Mouse (Mus musculus): ENCODE results near the gene Stra6. TPM values are rescaled to one million over a fixed set of nuclear protein-coding genes. Genes with fewer than 3 reads are reported as not detected.

Stra6 gene
- polyA plus RNA-seq, 1 experiment = 1.9 TPM

- no peaks in the 10 kb centered on the region for H3K36me3 ChIP-seq (ENCODE audit: control insufficient read depth, insufficient read depth, low read length)
- H3K27me3 ChIP-seq (ENCODE audit: control insufficient read depth, insufficient read depth, low read length) = peaks cover 19% of the 10 kb centered on the region
- no peak for TF ChIP-seq CTCF (IDR thresholded peaks at IDR 0.05; ENCODE audit: extremely low read depth, insufficient read depth, insufficient read length, insufficient replicate concordance)
- TF ChIP-seq POLR2A (IDR thresholded peaks at IDR 0.05; ENCODE audit: low read depth, low read length) = no peak
- H3K27ac ChIP-seq (ENCODE audit: insufficient read depth, low read length) = no peak overlapping the region
- DNase-seq (ENCODE audit: low read depth in 1 of 2, low spot score in 2 of 2) = no peak
- H3K4me1 ChIP-seq (ENCODE audit: control insufficient read depth, insufficient read depth, insufficient read length) = peaks cover 20% of the 10 kb centered on the region
- WGBS = 73% methylated on average over 9 of the region's 9 CpGs
- no peak overlapping the region for H3K4me3 ChIP-seq (ENCODE audit: extremely low read depth, insufficient read depth, insufficient read length)
Measured at GRCm38 (mm10) chr9:58194222-58194621, 130.6 kb downstream of the Stra6 start.

- no peaks in the 10 kb centered on the region for H3K36me3 ChIP-seq (ENCODE audit: control insufficient read depth, insufficient read depth, low read length)
- WGBS = 33% methylated on average over 1 of the region's 1 CpGs
- H3K27me3 ChIP-seq (ENCODE audit: control insufficient read depth, insufficient read depth, low read length) = peaks cover 21% of the 10 kb centered on the region
- no peak for TF ChIP-seq CTCF (IDR thresholded peaks at IDR 0.05; ENCODE audit: extremely low read depth, insufficient read depth, insufficient read length, insufficient replicate concordance)
- no peak for TF ChIP-seq POLR2A (IDR thresholded peaks at IDR 0.05; ENCODE audit: low read depth, low read length)
- peaks cover 22% of the 10 kb centered on the region for H3K4me1 ChIP-seq (ENCODE audit: control insufficient read depth, insufficient read depth, insufficient read length)
- H3K4me3 ChIP-seq (ENCODE audit: extremely low read depth, insufficient read depth, insufficient read length) = no peak overlapping the region
- DNase-seq (ENCODE audit: low read depth in 1 of 2, low spot score in 2 of 2) = no peak
- no peak overlapping the region for H3K27ac ChIP-seq (ENCODE audit: insufficient read depth, low read length)
Measured at GRCm38 (mm10) chr9:58195671-58196070, 132.1 kb downstream of the Stra6 start.

- H3K27me3 ChIP-seq (ENCODE audit: control insufficient read depth, insufficient read depth, low read length) = peaks cover 21% of the 10 kb centered on the region
- H3K27ac ChIP-seq (ENCODE audit: insufficient read depth, low read length) = no peak overlapping the region
- 11% methylated on average over 14 of the region's 14 CpGs for WGBS
- TF ChIP-seq POLR2A (IDR thresholded peaks at IDR 0.05; ENCODE audit: low read depth, low read length) (no peak), CTCF (IDR thresholded peaks at IDR 0.05; ENCODE audit: extremely low read depth, insufficient read depth, insufficient read length, insufficient replicate concordance) (no peak)
- H3K4me3 ChIP-seq (ENCODE audit: extremely low read depth, insufficient read depth, insufficient read length) = no peak overlapping the region
- H3K4me1 ChIP-seq (ENCODE audit: control insufficient read depth, insufficient read depth, insufficient read length) = peaks cover 22% of the 10 kb centered on the region
- H3K36me3 ChIP-seq (ENCODE audit: control insufficient read depth, insufficient read depth, low read length) = no peaks in the 10 kb centered on the region
- DNase-seq (ENCODE audit: low read depth in 1 of 2, low spot score in 2 of 2) = no peak
Measured at GRCm38 (mm10) chr9:58196141-58196540, 132.6 kb downstream of the Stra6 start.

- peaks cover 25% of the 10 kb centered on the region for H3K27me3 ChIP-seq (ENCODE audit: control insufficient read depth, insufficient read depth, low read length)
- H3K4me1 ChIP-seq (ENCODE audit: control insufficient read depth, insufficient read depth, insufficient read length) = peaks cover 22% of the 10 kb centered on the region
- H3K4me3 ChIP-seq (ENCODE audit: extremely low read depth, insufficient read depth, insufficient read length) = no peak overlapping the region
- TF ChIP-seq CTCF (IDR thresholded peaks at IDR 0.05; ENCODE audit: extremely low read depth, insufficient read depth, insufficient read length, insufficient replicate concordance) (no peak), POLR2A (IDR thresholded peaks at IDR 0.05; ENCODE audit: low read depth, low read length) (no peak)
- no peak for DNase-seq (ENCODE audit: low read depth in 1 of 2, low spot score in 2 of 2)
- no peak overlapping the region for H3K27ac ChIP-seq (ENCODE audit: insufficient read depth, low read length)
- no peaks in the 10 kb centered on the region for H3K36me3 ChIP-seq (ENCODE audit: control insufficient read depth, insufficient read depth, low read length)
- 10% methylated on average over 46 of the region's 46 CpGs for WGBS
Measured at GRCm38 (mm10) chr9:58196610-58197567, 133.3 kb downstream of the Stra6 start.

GRCm38 (mm10) chr9:58197781-58198701 is 134.5 kb downstream of the Stra6 start:
- peak; percentile 14 to 54 for DNase-seq (ENCODE audit: low read depth in 1 of 2, low spot score in 2 of 2)
- H3K27ac ChIP-seq (ENCODE audit: insufficient read depth, low read length) = no peak overlapping the region
- peaks cover 32% of the 10 kb centered on the region for H3K27me3 ChIP-seq (ENCODE audit: control insufficient read depth, insufficient read depth, low read length)
- TF ChIP-seq CTCF (IDR thresholded peaks at IDR 0.05; ENCODE audit: extremely low read depth, insufficient read depth, insufficient read length, insufficient replicate concordance) (peak; percentile 63; the same call in 1 of the 2 replicates), POLR2A (IDR thresholded peaks at IDR 0.05; ENCODE audit: low read depth, low read length) (no peak)
- peaks cover 22% of the 10 kb centered on the region for H3K4me1 ChIP-seq (ENCODE audit: control insufficient read depth, insufficient read depth, insufficient read length)
- H3K4me3 ChIP-seq (ENCODE audit: extremely low read depth, insufficient read depth, insufficient read length) = no peak overlapping the region; the same call in 1 of the 2 replicates
- WGBS = 2% methylated on average over 57 of the region's 58 CpGs
- H3K36me3 ChIP-seq (ENCODE audit: control insufficient read depth, insufficient read depth, low read length) = no peaks in the 10 kb centered on the region

GRCm38 (mm10) chr9:58198801-58199371 is 135.3 kb downstream of the Stra6 start:
- no peak for DNase-seq (ENCODE audit: low read depth in 1 of 2, low spot score in 2 of 2)
- Histone ChIP-seq H3K4me3 (ENCODE audit: extremely low read depth, insufficient read depth, insufficient read length) (no peak overlapping the region), H3K27me3 (ENCODE audit: control insufficient read depth, insufficient read depth, low read length) (peaks cover 37% of the 10 kb centered on the region), H3K36me3 (ENCODE audit: control insufficient read depth, insufficient read depth, low read length) (no peaks in the 10 kb centered on the region), H3K4me1 (ENCODE audit: control insufficient read depth, insufficient read depth, insufficient read length) (peaks cover 22% of the 10 kb centered on the region), H3K27ac (ENCODE audit: insufficient read depth, low read length) (no peak overlapping the region)
- WGBS = 3% methylated on average over 38 of the region's 38 CpGs
- TF ChIP-seq POLR2A (IDR thresholded peaks at IDR 0.05; ENCODE audit: low read depth, low read length) (no peak), CTCF (IDR thresholded peaks at IDR 0.05; ENCODE audit: extremely low read depth, insufficient read depth, insufficient read length, insufficient replicate concordance) (no peak)

All from spleen, adult 2 months (tissue).